Mouse (Mus musculus) ES-E14 (cell line): ENCODE data around the gene Birc5. TPM values are rescaled to one million over a fixed set of nuclear protein-coding genes. Genes with fewer than 3 reads are reported as not detected.

Experiments
- DNase-seq: peaks from one replicate; pipeline ENCODE4 v3.0.0-alpha.2; 2013; ENCODE audit warnings: low read depth, low spot score
- H3K27ac ChIP-seq: 2 replicates; pipeline ENCODE4 v1.5.1; 2012; ENCODE audit warnings: low read depth, mild to moderate bottlenecking, low read length, moderate library complexity, mixed read lengths; ENCODE audit not compliant: poor library complexity, insufficient read depth, severe bottlenecking
- H3K36me3 ChIP-seq: 2 replicates; pipeline ENCODE4 v1.6.1; 2012; ENCODE audit warnings: mild to moderate bottlenecking, low read length, moderate library complexity, mixed read lengths; ENCODE audit not compliant: control insufficient read depth, poor library complexity, insufficient read depth, severe bottlenecking
- H3K4me1 ChIP-seq, 2 experiments: fragments of 150-350 bp in 1 of 2; sonication (generic) in 1 of 2; 2 replicates each; pipeline ENCODE4 v1.6.1; 2012; ENCODE audit warnings: low read length in 2 of 2, mild to moderate bottlenecking in 1 of 2, mixed read lengths in 1 of 2; ENCODE audit not compliant: control insufficient read depth in 2 of 2, insufficient read depth in 2 of 2, poor library complexity in 1 of 2
- H3K4me3 ChIP-seq, 2 experiments: fragments of 150-350 bp in 1 of 2; sonication (generic) in 1 of 2; 2 replicates each; pipeline ENCODE4 v1.5.1; 2012; ENCODE audit warnings: low read length in 2 of 2, low read depth in 1 of 2, mild to moderate bottlenecking in 1 of 2, mixed read lengths in 1 of 2; ENCODE audit not compliant: insufficient read depth in 1 of 2, poor library complexity in 1 of 2, severe bottlenecking in 1 of 2
- H3K9ac ChIP-seq: 2 replicates; pipeline ENCODE4 v1.6.1; 2012; ENCODE audit warnings: low read depth, mild to moderate bottlenecking, low read length, mixed read lengths; ENCODE audit not compliant: poor library complexity, insufficient read depth, severe bottlenecking
- H3K9me3 ChIP-seq: fragments of 150-350 bp; sonication (generic); 2 replicates; pipeline ENCODE4 v1.6.1; 2012; ENCODE audit warnings: low read depth, mild to moderate bottlenecking, low read length; ENCODE audit not compliant: control insufficient read depth, insufficient read depth
- CHD2 ChIP-seq: IDR thresholded peaks from 2 replicates; pipeline ENCODE4 v1.6.1; 2014; ENCODE audit warnings: mild to moderate bottlenecking, low read depth, low read length, inconsistent platforms
- HCFC1 ChIP-seq: IDR thresholded peaks from 2 replicates; pipeline ENCODE4 v1.6.1; 2012; ENCODE audit warnings: low read length, inconsistent platforms, borderline replicate concordance; ENCODE audit not compliant: insufficient read depth
- MAFK ChIP-seq: IDR thresholded peaks from 2 replicates; pipeline ENCODE4 v1.6.1; 2014; ENCODE audit warnings: mild to moderate bottlenecking, low read depth, low read length, inconsistent platforms; ENCODE audit not compliant: insufficient read depth
- ZC3H11A ChIP-seq: IDR thresholded peaks from 2 replicates; pipeline ENCODE4 v1.6.1; 2012; ENCODE audit warnings: low read depth, mild to moderate bottlenecking, inconsistent platforms, low read length, borderline replicate concordance
- ZNF384 ChIP-seq: IDR thresholded peaks from 2 replicates; pipeline ENCODE4 v1.6.1; 2012; ENCODE audit warnings: low read depth, low read length, inconsistent platforms
- in situ Hi-C, 2 experiments: fragments of 600-800 bp; cut with MboI; formaldehyde crosslinking; loops; one replicate each; pipeline ENCODE4 v1.15.1; 2025; ENCODE audit warnings: low sequenced_read_pairs in 2 of 2, inconsistent platforms in 1 of 2; ENCODE audit not compliant: unreplicated experiment in 2 of 2
- total RNA-seq: library from RNA; depleted of rRNA; stranded (reverse); fragments of 300-350 nt; gene quantifications from 2 replicates; pipeline ENCODE4 v1.2.3, GENCODE M21; 2012

Gene Birc5
- total RNA-seq, 1 experiment, result 166 TPM

GRCm38 (mm10) chr11:117827386-117827785 lies 21.7 kb upstream of the Birc5 start:
- H3K4me3 ChIP-seq, result no peak overlapping the region
- DNase-seq, result no peak
- no peak overlapping the region for H3K9ac ChIP-seq
- in situ Hi-C loops, result no loop called here
- TF ChIP-seq CHD2 (no peak), MAFK (no peak), ZNF384 (no peak), HCFC1 (no peak), ZC3H11A (no peak)
- H3K36me3 ChIP-seq, result peaks cover 10% of the 10 kb centered on the region
- no peaks in the 10 kb centered on the region for H3K9me3 ChIP-seq
- no peak overlapping the region for H3K27ac ChIP-seq
- H3K4me1 ChIP-seq, result peaks cover 7 to 24% of the 10 kb centered on the region in 2 experiments

GRCm38 (mm10) chr11:117828149-117828887 lies 20.7 kb upstream of the Birc5 start:
- DNase-seq, result no peak
- no peak for TF ChIP-seq CHD2
- TF ChIP-seq ZNF384, result no peak
- TF ChIP-seq ZC3H11A, result no peak
- TF ChIP-seq HCFC1, result no peak
- TF ChIP-seq MAFK, result no peak
- in situ Hi-C loops, result no loop called here
- Histone ChIP-seq H3K36me3 (peaks cover 3% of the 10 kb centered on the region), H3K4me1 (peaks cover 7 to 22% of the 10 kb centered on the region in 2 experiments), H3K27ac (no peak overlapping the region), H3K9me3 (no peaks in the 10 kb centered on the region), H3K4me3 (no peak overlapping the region), H3K9ac (peak overlapping the region; percentile 7; the same call in 1 of the 2 replicates)

- peak overlapping the region; percentile 14; the same call in 1 of the 2 replicates for H3K9ac ChIP-seq
- no peaks in the 10 kb centered on the region for H3K9me3 ChIP-seq
- TF ChIP-seq MAFK (no peak), ZNF384 (no peak), HCFC1 (no peak), ZC3H11A (no peak), CHD2 (no peak)
- no peak overlapping the region for H3K27ac ChIP-seq
- no peak overlapping the region for H3K4me3 ChIP-seq
- H3K36me3 ChIP-seq, result no peaks in the 10 kb centered on the region
- H3K4me1 ChIP-seq, result peaks cover 7 to 16% of the 10 kb centered on the region in 2 experiments
- DNase-seq, result no peak
- in situ Hi-C loops, result no loop called here
Measured at GRCm38 (mm10) chr11:117828888-117829604, 20.0 kb upstream of the Birc5 start.

GRCm38 (mm10) chr11:117829671-117830215 lies 19.3 kb upstream of the Birc5 start:
- Histone ChIP-seq H3K4me3 (no peak overlapping the region), H3K9ac (no peak overlapping the region), H3K9me3 (no peaks in the 10 kb centered on the region), H3K4me1 (peaks cover 7 to 13% of the 10 kb centered on the region in 2 experiments), H3K36me3 (no peaks in the 10 kb centered on the region), H3K27ac (no peak overlapping the region)
- in situ Hi-C loops, result no loop called here
- no peak for DNase-seq
- TF ChIP-seq CHD2 (no peak), ZC3H11A (no peak), HCFC1 (no peak), ZNF384 (no peak), MAFK (no peak)
